Mouse (Mus musculus): ENCODE measurements at regions not wholly inside any gene's neighbourhood (a gene's known extent, or its start where the extent isn't known, plus 50 kb on each side); places are given as distances from the start of the nearest gene placed in this dataset.
A peak's percentile ranks its signal among the peaks of the same experiment; 100 is the strongest.

- H3K27me3 ChIP-seq = no peaks in the 10 kb centered on the region
- no peaks in the 10 kb centered on the region for H3K4me1 ChIP-seq
- H3K4me2 ChIP-seq (replicated peaks) = no peak overlapping the region
- WGBS = 84% methylated on average over 4 of the region's 4 CpGs
- H3K36me3 ChIP-seq = no peaks in the 10 kb centered on the region
- no peak for ATAC-seq (ENCODE audit: low FRiP score, low read depth)
- H3K27ac ChIP-seq (replicated peaks) = no peak overlapping the region
- no peaks in the 10 kb centered on the region for H3K9me3 ChIP-seq
- no peak overlapping the region for H3K9ac ChIP-seq (replicated peaks)
- no peak overlapping the region for H3K4me3 ChIP-seq
Observed at GRCm38 (mm10) chr2:123267036-123267435, 502.0 kb downstream of the Sqor start.

GRCm38 (mm10) chr2:123274866-123275735 lies 510.1 kb downstream of the Sqor start:
- no peak overlapping the region for H3K4me2 ChIP-seq (replicated peaks)
- WGBS = 74% methylated on average over 9 of the region's 9 CpGs
- ATAC-seq (ENCODE audit: low FRiP score, low read depth) = peak; percentile 89
- H3K4me3 ChIP-seq = no peak overlapping the region
- H3K27ac ChIP-seq (replicated peaks) = no peak overlapping the region
- no peaks in the 10 kb centered on the region for H3K9me3 ChIP-seq
- H3K9ac ChIP-seq (replicated peaks) = no peak overlapping the region
- no peaks in the 10 kb centered on the region for H3K27me3 ChIP-seq
- H3K4me1 ChIP-seq = no peaks in the 10 kb centered on the region
- no peaks in the 10 kb centered on the region for H3K36me3 ChIP-seq

GRCm38 (mm10) chr2:123275736-123276330 lies 510.8 kb downstream of the Sqor start:
- no peak overlapping the region for H3K4me3 ChIP-seq
- no peaks in the 10 kb centered on the region for H3K36me3 ChIP-seq
- no peaks in the 10 kb centered on the region for H3K9me3 ChIP-seq
- no peak overlapping the region for H3K9ac ChIP-seq (replicated peaks)
- 71% methylated on average over 6 of the region's 6 CpGs for WGBS
- H3K4me2 ChIP-seq (replicated peaks) = no peak overlapping the region
- ATAC-seq (ENCODE audit: low FRiP score, low read depth) = peak; percentile 68; the same call in 1 of the 2 replicates
- H3K27ac ChIP-seq (replicated peaks) = no peak overlapping the region
- H3K4me1 ChIP-seq = no peaks in the 10 kb centered on the region
- no peaks in the 10 kb centered on the region for H3K27me3 ChIP-seq

- no peak overlapping the region for H3K9ac ChIP-seq (replicated peaks)
- WGBS = 68% methylated on average over 6 of the region's 6 CpGs
- no peaks in the 10 kb centered on the region for H3K9me3 ChIP-seq
- H3K4me1 ChIP-seq = no peaks in the 10 kb centered on the region
- no peak overlapping the region for H3K4me2 ChIP-seq (replicated peaks)
- peak; percentile 36; the same call in 1 of the 2 replicates for ATAC-seq (ENCODE audit: low FRiP score, low read depth)
- no peaks in the 10 kb centered on the region for H3K27me3 ChIP-seq
- no peaks in the 10 kb centered on the region for H3K36me3 ChIP-seq
- H3K4me3 ChIP-seq = no peak overlapping the region
- H3K27ac ChIP-seq (replicated peaks) = no peak overlapping the region
Observed at GRCm38 (mm10) chr2:123311554-123312276, 546.7 kb downstream of the Sqor start.

GRCm38 (mm10) chr2:123312277-123312617 lies 547.2 kb downstream of the Sqor start:
- no peaks in the 10 kb centered on the region for H3K9me3 ChIP-seq
- no peaks in the 10 kb centered on the region for H3K4me1 ChIP-seq
- 28% methylated on average over 8 of the region's 8 CpGs for WGBS
- ATAC-seq (ENCODE audit: low FRiP score, low read depth) = peak; percentile 87
- H3K36me3 ChIP-seq = no peaks in the 10 kb centered on the region
- no peak overlapping the region for H3K4me3 ChIP-seq
- no peaks in the 10 kb centered on the region for H3K27me3 ChIP-seq
- H3K4me2 ChIP-seq (replicated peaks) = no peak overlapping the region
- no peak overlapping the region for H3K9ac ChIP-seq (replicated peaks)
- H3K27ac ChIP-seq (replicated peaks) = no peak overlapping the region

GRCm38 (mm10) chr2:123320448-123321097 lies 555.5 kb downstream of the Sqor start:
- Histone ChIP-seq H3K4me1 (no peaks in the 10 kb centered on the region), H3K4me3 (no peak overlapping the region), H3K36me3 (no peaks in the 10 kb centered on the region), H3K9ac (replicated peaks) (no peak overlapping the region), H3K4me2 (replicated peaks) (no peak overlapping the region), H3K27me3 (no peaks in the 10 kb centered on the region), H3K27ac (replicated peaks) (no peak overlapping the region), H3K9me3 (no peaks in the 10 kb centered on the region)
- whole genome bisulfite sequencing = 95% methylated on average over 4 of the region's 4 CpGs
- no peak for ATAC-seq (ENCODE audit: low FRiP score, low read depth)

- ATAC-seq (ENCODE audit: low FRiP score, low read depth) = no peak
- no peak overlapping the region for H3K4me2 ChIP-seq (replicated peaks)
- no peak overlapping the region for H3K4me3 ChIP-seq
- no peaks in the 10 kb centered on the region for H3K27me3 ChIP-seq
- H3K27ac ChIP-seq (replicated peaks) = 0 out of 2 replicates have a peak overlapping the region, but pooled peaks have one; percentile 30
- no peaks in the 10 kb centered on the region for H3K9me3 ChIP-seq
- no peaks in the 10 kb centered on the region for H3K36me3 ChIP-seq
- WGBS = 79% methylated on average over 3 of the region's 3 CpGs
- no peaks in the 10 kb centered on the region for H3K4me1 ChIP-seq
- H3K9ac ChIP-seq (replicated peaks) = no peak overlapping the region
Observed at GRCm38 (mm10) chr2:123323769-123324168, 558.7 kb downstream of the Sqor start.

GRCm38 (mm10) chr2:123324896-123325295 lies 559.9 kb downstream of the Sqor start:
- no peak overlapping the region for H3K9ac ChIP-seq (replicated peaks)
- no peaks in the 10 kb centered on the region for H3K27me3 ChIP-seq
- H3K4me3 ChIP-seq = no peak overlapping the region
- ATAC-seq (ENCODE audit: low FRiP score, low read depth) = no peak
- H3K4me1 ChIP-seq = no peaks in the 10 kb centered on the region
- H3K4me2 ChIP-seq (replicated peaks) = no peak overlapping the region
- H3K36me3 ChIP-seq = no peaks in the 10 kb centered on the region
- no peaks in the 10 kb centered on the region for H3K9me3 ChIP-seq
- WGBS = 97% methylated on average over 2 of the region's 2 CpGs
- no peak overlapping the region for H3K27ac ChIP-seq (replicated peaks)

- Histone ChIP-seq H3K27ac (replicated peaks) (peak overlapping the region; percentile 74), H3K9ac (replicated peaks) (no peak overlapping the region), H3K9me3 (no peaks in the 10 kb centered on the region), H3K27me3 (no peaks in the 10 kb centered on the region), H3K4me2 (replicated peaks) (no peak overlapping the region), H3K4me3 (no peak overlapping the region), H3K36me3 (no peaks in the 10 kb centered on the region), H3K4me1 (peaks cover 10% of the 10 kb centered on the region)
- ATAC-seq (ENCODE audit: low FRiP score, low read depth) = peak; percentile 96
- 54% methylated on average over 10 of the region's 10 CpGs for WGBS
Observed at GRCm38 (mm10) chr2:123349625-123350346, 584.7 kb downstream of the Sqor start.

- H3K4me3 ChIP-seq = no peak overlapping the region
- H3K27ac ChIP-seq (replicated peaks) = no peak overlapping the region
- H3K9ac ChIP-seq (replicated peaks) = no peak overlapping the region
- H3K9me3 ChIP-seq = no peaks in the 10 kb centered on the region
- H3K4me1 ChIP-seq = no peaks in the 10 kb centered on the region
- ATAC-seq (ENCODE audit: low FRiP score, low read depth) = peak; percentile 71
- H3K36me3 ChIP-seq = no peaks in the 10 kb centered on the region
- no peak overlapping the region for H3K4me2 ChIP-seq (replicated peaks)
- no peaks in the 10 kb centered on the region for H3K27me3 ChIP-seq
Observed at GRCm38 (mm10) chr2:123364204-123364603, 599.2 kb downstream of the Sqor start.

- Histone ChIP-seq H3K4me3 (no peak overlapping the region), H3K27ac (replicated peaks) (no peak overlapping the region), H3K4me2 (replicated peaks) (no peak overlapping the region), H3K4me1 (no peaks in the 10 kb centered on the region), H3K9ac (replicated peaks) (no peak overlapping the region), H3K9me3 (no peaks in the 10 kb centered on the region), H3K36me3 (no peaks in the 10 kb centered on the region), H3K27me3 (no peaks in the 10 kb centered on the region)
- 95% methylated on average over 2 of the region's 2 CpGs for WGBS
- no peak for ATAC-seq (ENCODE audit: low FRiP score, low read depth)
Observed at GRCm38 (mm10) chr2:123366571-123366970, 601.5 kb downstream of the Sqor start.

Data from midbrain, embryonic 12.5 days (tissue).